Mouse (Mus musculus) adrenal gland, postnatal 4 days (tissue): Measurements from ENCODE around the gene Ctbp2. TPM values are rescaled to one million over a fixed set of nuclear protein-coding genes. Genes with fewer than 3 reads are reported as not detected.

Source experiments
- DNase-seq, 2 experiments: peaks; one replicate each; pipeline ENCODE4 v3.0.0; 2021 to 2022; ENCODE audit warnings: low spot score in 2 of 2, mixed read lengths in 2 of 2
- total RNA-seq, 2 experiments: library from RNA; stranded (reverse); gene quantifications; 2 replicates each; pipeline ENCODE4 v1.2.3; 2021

Gene Ctbp2
- total RNA-seq, 2 experiments from 2014 or later, result 86.7 to 94.1 TPM

- DNase-seq, result no peak
Measured at GRCm38 (mm10) chr7:133012637-133013366, 111.4 kb downstream of the Ctbp2 start.

GRCm38 (mm10) chr7:133011611-133012010 is 112.5 kb downstream of the Ctbp2 start:
- DNase-seq, result no peak

GRCm38 (mm10) chr7:133011191-133011590 is 113.0 kb downstream of the Ctbp2 start:
- DNase-seq, result peak in 1 of 2 experiments; percentile 46

- DNase-seq, result no peak
Measured at GRCm38 (mm10) chr7:133010477-133010876, 113.7 kb downstream of the Ctbp2 start.

- DNase-seq, result no peak
Measured at GRCm38 (mm10) chr7:133009676-133010075, 114.5 kb downstream of the Ctbp2 start.

GRCm38 (mm10) chr7:133008663-133009062 is 115.5 kb downstream of the Ctbp2 start:
- no peak for DNase-seq

- peak; percentile 57 to 66 for DNase-seq
Measured at GRCm38 (mm10) chr7:133007343-133007742, 116.8 kb downstream of the Ctbp2 start.

GRCm38 (mm10) chr7:133005772-133006171 is 118.4 kb downstream of the Ctbp2 start:
- DNase-seq, result no peak

- DNase-seq, result peak; percentile 43 to 48
Measured at GRCm38 (mm10) chr7:133003421-133003820, 120.7 kb downstream of the Ctbp2 start.

GRCm38 (mm10) chr7:133002271-133002670 is 121.9 kb downstream of the Ctbp2 start:
- no peak for DNase-seq

- no peak for DNase-seq
Measured at GRCm38 (mm10) chr7:133001388-133001787, 122.8 kb downstream of the Ctbp2 start.

GRCm38 (mm10) chr7:132999061-132999460 is 125.1 kb downstream of the Ctbp2 start:
- DNase-seq, result peak in 1 of 2 experiments; percentile 2

- DNase-seq, result peak in 1 of 2 experiments; percentile 4
Measured at GRCm38 (mm10) chr7:132998639-132999038, 125.5 kb downstream of the Ctbp2 start.

- peak in 1 of 2 experiments; percentile 2 for DNase-seq
Measured at GRCm38 (mm10) chr7:132996391-132996790, 127.8 kb downstream of the Ctbp2 start.

- no peak for DNase-seq
Measured at GRCm38 (mm10) chr7:132994628-132995191, 129.4 kb downstream of the Ctbp2 start.

GRCm38 (mm10) chr7:132994120-132994519 is 130.0 kb downstream of the Ctbp2 start:
- no peak for DNase-seq

- DNase-seq, result no peak
Measured at GRCm38 (mm10) chr7:132992967-132993615, 131.1 kb downstream of the Ctbp2 start.

- DNase-seq, result no peak
Measured at GRCm38 (mm10) chr7:132991240-132991900, 132.8 kb downstream of the Ctbp2 start.

- no peak for DNase-seq
Measured at GRCm38 (mm10) chr7:132989839-132990238, 134.3 kb downstream of the Ctbp2 start.

GRCm38 (mm10) chr7:132982639-132983038 is 141.5 kb downstream of the Ctbp2 start:
- no peak for DNase-seq

- no peak for DNase-seq
Measured at GRCm38 (mm10) chr7:132977981-132978380, 146.2 kb downstream of the Ctbp2 start.

- DNase-seq, result no peak
Measured at GRCm38 (mm10) chr7:132976079-132976478, 148.1 kb downstream of the Ctbp2 start.
